Mouse (Mus musculus) ES-E14 (cell line): ENCODE results near the gene Cep350. TPM values are rescaled to one million over a fixed set of nuclear protein-coding genes. Genes with fewer than 3 reads are reported as not detected.

Experiments used
- DNase-seq: peaks from one replicate; pipeline ENCODE4 v3.0.0-alpha.2; 2013; ENCODE audit warnings: low read depth, low spot score
- H3K27ac ChIP-seq: 2 replicates; pipeline ENCODE4 v1.5.1; 2012; ENCODE audit warnings: low read depth, mild to moderate bottlenecking, low read length, moderate library complexity, mixed read lengths; ENCODE audit not compliant: poor library complexity, insufficient read depth, severe bottlenecking
- H3K36me3 ChIP-seq: 2 replicates; pipeline ENCODE4 v1.6.1; 2012; ENCODE audit warnings: mild to moderate bottlenecking, low read length, moderate library complexity, mixed read lengths; ENCODE audit not compliant: control insufficient read depth, poor library complexity, insufficient read depth, severe bottlenecking
- H3K4me1 ChIP-seq, 2 experiments: fragments of 150-350 bp in 1 of 2; sonication (generic) in 1 of 2; 2 replicates each; pipeline ENCODE4 v1.6.1; 2012; ENCODE audit warnings: low read length in 2 of 2, mild to moderate bottlenecking in 1 of 2, mixed read lengths in 1 of 2; ENCODE audit not compliant: control insufficient read depth in 2 of 2, insufficient read depth in 2 of 2, poor library complexity in 1 of 2
- H3K4me3 ChIP-seq, 2 experiments: fragments of 150-350 bp in 1 of 2; sonication (generic) in 1 of 2; 2 replicates each; pipeline ENCODE4 v1.5.1; 2012; ENCODE audit warnings: low read length in 2 of 2, low read depth in 1 of 2, mild to moderate bottlenecking in 1 of 2, mixed read lengths in 1 of 2; ENCODE audit not compliant: insufficient read depth in 1 of 2, poor library complexity in 1 of 2, severe bottlenecking in 1 of 2
- H3K9ac ChIP-seq: 2 replicates; pipeline ENCODE4 v1.6.1; 2012; ENCODE audit warnings: low read depth, mild to moderate bottlenecking, low read length, mixed read lengths; ENCODE audit not compliant: poor library complexity, insufficient read depth, severe bottlenecking
- H3K9me3 ChIP-seq: fragments of 150-350 bp; sonication (generic); 2 replicates; pipeline ENCODE4 v1.6.1; 2012; ENCODE audit warnings: low read depth, mild to moderate bottlenecking, low read length; ENCODE audit not compliant: control insufficient read depth, insufficient read depth
- CHD2 ChIP-seq: IDR thresholded peaks from 2 replicates; pipeline ENCODE4 v1.6.1; 2014; ENCODE audit warnings: mild to moderate bottlenecking, low read depth, low read length, inconsistent platforms
- HCFC1 ChIP-seq: IDR thresholded peaks from 2 replicates; pipeline ENCODE4 v1.6.1; 2012; ENCODE audit warnings: low read length, inconsistent platforms, borderline replicate concordance; ENCODE audit not compliant: insufficient read depth
- MAFK ChIP-seq: IDR thresholded peaks from 2 replicates; pipeline ENCODE4 v1.6.1; 2014; ENCODE audit warnings: mild to moderate bottlenecking, low read depth, low read length, inconsistent platforms; ENCODE audit not compliant: insufficient read depth
- ZC3H11A ChIP-seq: IDR thresholded peaks from 2 replicates; pipeline ENCODE4 v1.6.1; 2012; ENCODE audit warnings: low read depth, mild to moderate bottlenecking, inconsistent platforms, low read length, borderline replicate concordance
- ZNF384 ChIP-seq: IDR thresholded peaks from 2 replicates; pipeline ENCODE4 v1.6.1; 2012; ENCODE audit warnings: low read depth, low read length, inconsistent platforms
- in situ Hi-C, 2 experiments: fragments of 600-800 bp; cut with MboI; formaldehyde crosslinking; loops; one replicate each; pipeline ENCODE4 v1.15.1; 2025; ENCODE audit warnings: low sequenced_read_pairs in 2 of 2, inconsistent platforms in 1 of 2; ENCODE audit not compliant: unreplicated experiment in 2 of 2
- total RNA-seq: library from RNA; depleted of rRNA; stranded (reverse); fragments of 300-350 nt; gene quantifications from 2 replicates; pipeline ENCODE4 v1.2.3, GENCODE M21; 2012

Cep350 gene
- total RNA-seq, 1 experiment: 11.8 TPM

DNA sequence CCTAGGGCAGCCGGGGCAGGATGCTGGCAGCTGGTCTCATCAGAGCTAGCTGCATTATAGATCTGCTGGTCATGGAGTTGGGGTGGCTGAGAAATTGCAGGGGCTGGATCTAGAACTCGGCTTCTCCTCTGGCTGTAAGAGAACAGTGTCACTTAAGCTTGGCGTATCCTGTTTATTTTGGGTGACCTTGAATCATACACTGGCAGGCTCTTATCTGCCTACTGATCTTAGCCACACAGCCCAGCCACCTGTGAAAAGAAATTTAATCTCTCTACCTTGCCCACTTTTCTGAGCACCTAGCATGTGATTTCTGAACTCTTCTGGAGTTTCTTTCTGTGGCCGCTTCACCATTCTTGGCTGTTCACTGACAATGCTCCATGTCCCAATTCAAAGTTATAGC, 129.5 kb downstream of the Cep350 start:
- no peak for DNase-seq
- Histone ChIP-seq H3K9ac (no peak overlapping the region), H3K4me1 (no peaks in the 10 kb centered on the region), H3K27ac (no peak overlapping the region), H3K4me3 (no peak overlapping the region), H3K36me3 (no peaks in the 10 kb centered on the region), H3K9me3 (no peaks in the 10 kb centered on the region)
- no peak for TF ChIP-seq ZNF384
- no peak for TF ChIP-seq HCFC1
- TF ChIP-seq CHD2: no peak
- no peak for TF ChIP-seq MAFK
- TF ChIP-seq ZC3H11A: no peak
- in situ Hi-C loops: no loop called here

DNA sequence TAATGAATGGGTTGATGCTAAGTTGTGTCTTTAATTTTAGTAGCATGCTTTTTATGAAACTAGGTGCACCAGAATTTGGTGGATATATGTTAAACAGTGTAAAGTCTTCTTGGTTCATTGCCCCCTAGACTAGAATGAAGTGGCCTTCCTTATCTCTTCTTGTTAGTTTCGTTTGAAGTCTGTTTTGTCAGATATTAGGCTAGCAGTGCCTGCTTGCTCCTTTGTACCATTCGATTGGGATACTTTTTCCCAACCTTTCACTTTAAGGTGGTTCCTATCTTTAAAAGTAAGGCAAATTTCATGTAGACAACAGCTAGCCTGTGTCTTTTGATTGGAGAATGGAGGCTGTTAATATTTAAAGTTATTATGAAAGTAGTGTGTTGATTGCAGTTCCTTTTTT, 137.4 kb downstream of the Cep350 start:
- no peak overlapping the region for H3K27ac ChIP-seq
- no peak overlapping the region for H3K4me3 ChIP-seq
- DNase-seq: no peak
- no peaks in the 10 kb centered on the region for H3K9me3 ChIP-seq
- no peaks in the 10 kb centered on the region for H3K36me3 ChIP-seq
- TF ChIP-seq CHD2 (no peak), HCFC1 (no peak), MAFK (no peak), ZC3H11A (no peak), ZNF384 (no peak)
- no peak overlapping the region for H3K9ac ChIP-seq
- no peaks in the 10 kb centered on the region for H3K4me1 ChIP-seq
- in situ Hi-C loops: no loop called here

DNA sequence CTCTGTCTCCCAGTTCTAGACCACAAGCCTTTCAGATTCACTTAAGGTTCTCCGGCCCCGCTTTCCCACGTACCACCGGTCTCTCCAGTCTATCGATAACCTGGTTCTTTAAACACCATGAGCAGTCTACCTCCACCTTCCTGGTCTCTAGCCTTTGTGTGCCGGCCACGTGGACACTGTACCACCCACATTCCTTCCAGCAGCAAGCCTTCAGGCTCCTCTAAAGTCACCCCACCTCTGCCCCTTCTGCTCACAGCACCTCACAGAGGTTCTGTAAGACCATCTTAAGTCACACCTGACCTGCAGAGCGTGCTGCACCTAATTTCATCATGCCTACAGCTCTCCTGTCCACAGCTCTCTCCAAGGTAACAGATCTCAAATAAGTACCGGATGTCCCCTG, 139.4 kb downstream of the Cep350 start:
- in situ Hi-C loops: no loop called here
- no peak overlapping the region for H3K27ac ChIP-seq

DNA sequence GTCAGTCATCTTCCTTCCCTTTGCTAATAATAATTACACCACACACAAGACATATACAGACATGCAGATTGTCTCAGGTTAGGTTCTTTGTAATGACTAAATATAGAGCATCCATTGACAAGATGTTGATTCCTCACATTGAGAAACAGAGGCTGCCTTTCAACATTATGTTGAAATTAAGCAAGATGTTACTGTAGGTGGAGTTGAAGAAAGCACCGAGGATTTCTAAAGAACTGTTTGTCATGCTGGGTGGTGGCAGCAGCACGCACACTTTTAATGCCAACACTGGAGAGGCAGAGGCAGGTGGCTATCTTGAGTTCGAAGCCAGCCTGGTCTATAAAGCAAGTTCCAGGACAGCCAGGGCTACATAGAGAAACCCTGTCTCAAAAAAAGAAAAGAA, 141.1 kb downstream of the Cep350 start:
- Histone ChIP-seq H3K36me3 (no peaks in the 10 kb centered on the region), H3K27ac (no peak overlapping the region), H3K4me1 (peaks cover 0 to 2% of the 10 kb centered on the region in 2 experiments; a peak in 1 of 4 replicates), H3K9ac (no peak overlapping the region), H3K4me3 (no peak overlapping the region), H3K9me3 (no peaks in the 10 kb centered on the region)
- no peak for TF ChIP-seq ZC3H11A
- TF ChIP-seq MAFK: no peak
- no peak for TF ChIP-seq ZNF384
- TF ChIP-seq CHD2: no peak
- TF ChIP-seq HCFC1: no peak
- DNase-seq: no peak
- in situ Hi-C loops: no loop called here

More for the DNA sequence above, 139.4 kb downstream of the Cep350 start:
- no peak for DNase-seq
- Histone ChIP-seq H3K4me1 (no peaks in the 10 kb centered on the region), H3K36me3 (no peaks in the 10 kb centered on the region), H3K9ac (no peak overlapping the region), H3K4me3 (no peak overlapping the region), H3K9me3 (no peaks in the 10 kb centered on the region)
- TF ChIP-seq ZNF384 (no peak), HCFC1 (no peak), MAFK (no peak), CHD2 (no peak)

DNA sequence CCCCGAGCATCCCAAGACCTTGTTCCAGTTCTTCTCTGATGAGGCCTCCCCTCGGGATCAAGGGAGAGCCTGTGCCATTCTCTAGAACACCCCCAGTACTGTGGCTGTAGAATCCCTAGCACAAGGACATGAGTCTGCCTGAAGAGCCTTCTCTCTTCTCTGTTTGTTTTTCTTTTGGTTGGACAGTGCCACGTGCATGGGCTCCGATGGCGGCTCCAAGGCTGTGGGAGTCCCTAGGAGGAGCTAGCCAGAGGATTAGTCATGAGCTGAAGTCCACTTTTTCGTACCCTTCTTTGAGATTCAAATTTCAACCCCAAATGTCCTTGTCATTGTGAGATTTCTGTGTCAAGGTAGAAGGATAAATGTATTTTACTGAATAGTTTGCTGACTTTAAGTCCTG, 142.2 kb downstream of the Cep350 start:
- no peak overlapping the region for H3K9ac ChIP-seq
- DNase-seq: no peak
- TF ChIP-seq ZNF384 (no peak), ZC3H11A (no peak), CHD2 (no peak), MAFK (no peak), HCFC1 (no peak)
- in situ Hi-C loops: no loop called here
- H3K9me3 ChIP-seq: no peaks in the 10 kb centered on the region
- H3K4me1 ChIP-seq: peaks cover 0 to 2% of the 10 kb centered on the region in 2 experiments; a peak in 1 of 4 replicates
- no peak overlapping the region for H3K27ac ChIP-seq
- H3K36me3 ChIP-seq: no peaks in the 10 kb centered on the region
- H3K4me3 ChIP-seq: no peak overlapping the region
